ENCODE assay signal across 26 mouse cellular contexts in the genomic region with DNA sequence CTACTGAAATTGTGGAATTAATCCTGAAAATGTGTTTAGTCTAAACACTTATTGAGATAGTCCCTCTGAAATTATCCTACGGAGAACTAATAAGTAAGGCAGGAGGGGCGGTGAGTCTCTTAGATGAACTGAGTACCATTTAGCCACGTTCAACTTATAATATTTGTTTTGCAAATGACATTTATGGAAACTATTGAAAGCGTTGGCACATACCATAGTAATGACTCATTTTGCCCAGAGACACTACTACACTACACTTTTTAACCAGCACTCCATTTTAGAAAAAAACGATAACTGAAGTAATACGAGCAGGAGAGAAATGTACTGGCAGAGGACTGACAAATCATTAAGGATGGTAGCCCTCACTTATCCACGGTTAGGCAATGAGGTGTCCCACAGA.
DNase-seq lines count a peak whose midpoint lies in the region; ATAC-seq and TF ChIP-seq lines count a peak whose summit lies in the region.
"Had no signal": no experiment of that assay in that cellular context is flagged by ENCODE, and none has a peak within 500 bp of the region (broad histone marks: within the 10 kb centered on the region; RNA-seq: fewer than 3 reads in every experiment).

No protein-coding gene starts in this region.

- H3K9ac ChIP-seq in lung, embryonic 14.5 days, result no peak overlapping the region
- H3K9ac ChIP-seq in lung, embryonic 16.5 days (ENCODE audit: low read length), result no peak overlapping the region
- no peak overlapping the region for H3K9ac ChIP-seq in forebrain, embryonic 11.5 days (ENCODE audit: low read length)
- H3K9ac ChIP-seq: embryonic facial prominence, embryonic 12.5 days; forebrain, embryonic 13.5 days; forebrain, embryonic 15.5 days; forebrain, postnatal 0 days had no signal

- H3K27ac ChIP-seq in lung, embryonic 14.5 days (ENCODE audit: low read depth), result peak overlapping the region; percentile 55; the same call in 1 of the 2 replicates
- H3K27ac ChIP-seq in lung, embryonic 16.5 days (ENCODE audit: low read length), result no peak overlapping the region
- H3K27ac ChIP-seq in forebrain, embryonic 11.5 days (ENCODE audit: low read depth, low read length), result no peak overlapping the region
- H3K27ac ChIP-seq: embryonic facial prominence, embryonic 10.5 days; embryonic facial prominence, embryonic 12.5 days; forebrain, embryonic 10.5 days; forebrain, embryonic 13.5 days; forebrain, embryonic 15.5 days had no signal

- peak; percentile 38 for DNase-seq in lung, embryonic 14.5 days
- DNase-seq in lung, postnatal 4 days, result no peak
- no peak for DNase-seq in lung, adult 18-20 months
- DNase-seq in 3T3-L1 (ENCODE audit: low read depth, low spot score), result peak; percentile 68
- no peak for DNase-seq in forebrain, embryonic 11.5 days (ENCODE audit: low spot score)
- DNase-seq in layer of hippocampus, adult 9-10 months (ENCODE audit: low spot score), result no peak
- DNase-seq: adrenal gland, adult 8-10 months; adrenal gland, postnatal 14 days; adrenal gland, postnatal 36 days; B cell, adult 2 months; cerebellum, adult 11-12 months; cerebellum, adult 2 months; cerebellum, adult 9-10 months; cerebellum, postnatal 10 days; cerebellum, postnatal 25 days; forebrain, postnatal 0 days had no signal

- no peaks in the 10 kb centered on the region for H3K4me1 ChIP-seq in lung, embryonic 14.5 days (ENCODE audit: insufficient read depth)
- 0 out of 2 replicates have a peak, but pooled peaks cover 8% of the 10 kb centered on the region for H3K4me1 ChIP-seq in lung, embryonic 16.5 days (replicated peaks; ENCODE audit: control insufficient read depth, insufficient read depth, low read length)
- H3K4me1 ChIP-seq in forebrain, embryonic 11.5 days (replicated peaks; ENCODE audit: control insufficient read depth, insufficient read depth, low read length), result no peaks in the 10 kb centered on the region
- H3K4me1 ChIP-seq: embryonic facial prominence, embryonic 10.5 days; embryonic facial prominence, embryonic 12.5 days; forebrain, embryonic 10.5 days; forebrain, embryonic 13.5 days had no signal

- no peak for TF ChIP-seq CTCF in lung, embryonic 14.5 days (IDR thresholded peaks at IDR 0.05; ENCODE audit: low read depth)
- no peak for TF ChIP-seq CTCF in C2C12 (IDR thresholded peaks at IDR 0.05; ENCODE audit: control insufficient read depth, insufficient read depth, insufficient read length)

- 50% methylated on average over 7 of the region's 7 CpGs for WGBS in lung, embryonic 14.5 days
- WGBS in lung, embryonic 16.5 days, result 41% methylated on average over 7 of the region's 7 CpGs
- 90% methylated on average over 7 of the region's 7 CpGs for WGBS in forebrain, embryonic 11.5 days

- no peaks in the 10 kb centered on the region for H3K9me3 ChIP-seq in lung, embryonic 14.5 days (ENCODE audit: low read depth, low read length)
- H3K9me3 ChIP-seq in lung, embryonic 16.5 days (ENCODE audit: control insufficient read depth, low read length), result no peaks in the 10 kb centered on the region
- H3K9me3 ChIP-seq in forebrain, embryonic 11.5 days (ENCODE audit: control insufficient read depth, low read length), result no peaks in the 10 kb centered on the region
- H3K9me3 ChIP-seq: embryonic facial prominence, embryonic 10.5 days; embryonic facial prominence, embryonic 12.5 days; forebrain, embryonic 10.5 days; forebrain, embryonic 13.5 days; forebrain, embryonic 15.5 days; G1E had no signal

- H3ac ChIP-seq in C2C12 (ENCODE audit: control insufficient read depth, insufficient read length, low read depth), result no peak overlapping the region

- H3K27me3 ChIP-seq in lung, embryonic 14.5 days (ENCODE audit: insufficient read depth, low read length), result no peaks in the 10 kb centered on the region
- H3K27me3 ChIP-seq in lung, embryonic 16.5 days (ENCODE audit: control insufficient read depth, insufficient read depth, low read depth, low read length), result no peaks in the 10 kb centered on the region
- H3K27me3 ChIP-seq in C2C12 (ENCODE audit: control insufficient read depth, insufficient read depth, insufficient read length), result no peaks in the 10 kb centered on the region
- H3K27me3 ChIP-seq in forebrain, embryonic 11.5 days (ENCODE audit: control insufficient read depth, insufficient read depth, low read length), result no peaks in the 10 kb centered on the region
- H3K27me3 ChIP-seq: forebrain, embryonic 13.5 days; forebrain, embryonic 15.5 days; Patski had no signal

- H3K4me2 ChIP-seq in lung, embryonic 14.5 days, result no peak overlapping the region
- no peak overlapping the region for H3K4me2 ChIP-seq in lung, embryonic 16.5 days (ENCODE audit: low read depth, low read length)
- no peak overlapping the region for H3K4me2 ChIP-seq in forebrain, embryonic 11.5 days (ENCODE audit: low read depth, low read length, severe bottlenecking)
- H3K4me2 ChIP-seq: embryonic facial prominence, embryonic 12.5 days; forebrain, embryonic 13.5 days; forebrain, embryonic 15.5 days had no signal

- no peak for ATAC-seq in lung, embryonic 14.5 days (ENCODE audit: insufficient read depth)
- 0 out of 2 replicates have a peak, but pooled peaks have one; percentile 22 for ATAC-seq in lung, embryonic 16.5 days (ENCODE audit: low read depth)
- no peak for ATAC-seq in forebrain, embryonic 11.5 days (replicated peaks; ENCODE audit: low FRiP score)
- ATAC-seq: activated CD4-positive, CD25-positive, alpha-beta regulatory T cell, adult 4 months; forebrain, embryonic 13.5 days; forebrain, embryonic 15.5 days; forebrain, postnatal 0 days had no signal

- no peak overlapping the region for H3K4me3 ChIP-seq in lung, embryonic 14.5 days (ENCODE audit: low read depth, low read length)
- no peak overlapping the region for H3K4me3 ChIP-seq in lung, embryonic 16.5 days (ENCODE audit: low read length)
- no peak overlapping the region for H3K4me3 ChIP-seq in C2C12 (ENCODE audit: insufficient read depth, poor library complexity, severe bottlenecking)
- H3K4me3 ChIP-seq in forebrain, embryonic 11.5 days (ENCODE audit: low read depth, low read length), result no peak overlapping the region
- H3K4me3 ChIP-seq: embryonic facial prominence, embryonic 10.5 days; embryonic facial prominence, embryonic 12.5 days; forebrain, embryonic 10.5 days; forebrain, embryonic 13.5 days; forebrain, embryonic 15.5 days had no signal

- H3K79me2 ChIP-seq in C2C12 (ENCODE audit: control insufficient read depth, insufficient read depth), result no peaks in the 10 kb centered on the region

- H3K36me3 ChIP-seq in lung, embryonic 14.5 days (ENCODE audit: insufficient read depth), result no peaks in the 10 kb centered on the region
- no peaks in the 10 kb centered on the region; the same call in 1 of the 2 replicates for H3K36me3 ChIP-seq in lung, embryonic 16.5 days (ENCODE audit: control insufficient read depth, insufficient read depth, low read length)
- H3K36me3 ChIP-seq in C2C12 (ENCODE audit: control insufficient read depth, insufficient read depth), result peaks cover 52% of the 10 kb centered on the region
- no peaks in the 10 kb centered on the region for H3K36me3 ChIP-seq in forebrain, embryonic 11.5 days (ENCODE audit: control insufficient read depth, insufficient read depth, low read length)
- H3K36me3 ChIP-seq: embryonic facial prominence, embryonic 10.5 days; embryonic facial prominence, embryonic 12.5 days; forebrain, embryonic 10.5 days; forebrain, embryonic 15.5 days; G1E had no signal

- H3K79me3 ChIP-seq in C2C12 (ENCODE audit: low read depth), result no peaks in the 10 kb centered on the region

TF ChIP-seq in C2C12, 6 proteins besides CTCF, POLR2A, EP300 and RAD21:
- TF ChIP-seq MAX (IDR thresholded peaks at IDR 0.05) (no peak), MYOG (IDR thresholded peaks at IDR 0.05; ENCODE audit: control insufficient read depth, extremely low read depth, insufficient read length) (no peak), MYOD1 (IDR thresholded peaks at IDR 0.05; ENCODE audit: control insufficient read depth, insufficient read length, low read depth) (no peak), USF1 (IDR thresholded peaks at IDR 0.05; ENCODE audit: low read depth) (no peak), FOSL1 (IDR thresholded peaks at IDR 0.05; ENCODE audit: insufficient read depth, low read length, poor library complexity, severe bottlenecking) (peak; percentile 48), CEBPB (IDR thresholded peaks at IDR 0.05; ENCODE audit: low read depth) (peak; percentile 18)
TF ChIP-seq in C2C12: peak in this region for 2.

Comparison
In these comparisons a context has a peak if more than half of its experiments do, and no peak if none do; other contexts are left out.
1. DNase-seq: peak in lung, embryonic 14.5 days (single experiment) and 3T3-L1 (single experiment); none in lung, postnatal 4 days (0 of 2), lung, adult 18-20 months (0 of 2), forebrain, embryonic 11.5 days (single experiment) and layer of hippocampus, adult 9-10 months (single experiment).